Mouse (Mus musculus) MN1 (cell line): Measurements from ENCODE around the gene 4921524J17Rik.

Source experiments
- DNase-seq: peaks from one replicate; pipeline ENCODE4 v3.0.0-alpha.2; 2016; ENCODE audit warnings: low spot score

Gene 4921524J17Rik

DNA sequence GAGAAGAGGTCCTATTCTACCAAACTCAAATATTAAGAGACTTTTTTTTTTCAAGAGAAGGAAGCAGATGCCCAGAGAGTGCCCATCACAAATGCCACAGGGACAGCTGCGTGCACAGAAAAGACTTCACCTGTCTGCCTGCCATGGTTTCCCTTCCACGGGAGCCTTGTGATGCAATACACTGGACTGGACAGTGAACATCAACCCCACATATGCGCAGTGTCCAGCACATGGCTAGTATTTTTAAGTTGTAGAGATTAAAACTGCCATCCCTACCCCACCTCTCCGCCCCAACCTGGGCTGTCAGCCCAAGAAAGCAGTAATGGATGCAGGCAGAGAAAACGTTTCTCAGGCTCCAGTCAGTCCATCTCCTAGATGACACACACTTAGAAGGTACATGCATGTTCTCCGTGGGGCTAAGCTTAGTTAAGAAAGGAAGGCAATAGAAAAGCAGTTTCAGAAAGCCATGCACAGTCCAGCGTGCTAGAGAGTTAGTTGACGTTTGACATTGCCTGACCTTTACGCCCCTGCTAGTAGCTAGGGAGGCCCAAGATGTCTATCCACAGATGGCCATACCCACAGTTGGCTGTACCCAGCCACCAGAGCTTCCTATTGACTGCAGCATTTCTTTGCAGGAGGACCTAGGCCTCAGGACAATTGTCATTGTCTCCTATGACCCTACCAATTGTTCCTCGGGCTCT, 52.4 kb downstream of the 4921524J17Rik start:
- no peak for DNase-seq

DNA sequence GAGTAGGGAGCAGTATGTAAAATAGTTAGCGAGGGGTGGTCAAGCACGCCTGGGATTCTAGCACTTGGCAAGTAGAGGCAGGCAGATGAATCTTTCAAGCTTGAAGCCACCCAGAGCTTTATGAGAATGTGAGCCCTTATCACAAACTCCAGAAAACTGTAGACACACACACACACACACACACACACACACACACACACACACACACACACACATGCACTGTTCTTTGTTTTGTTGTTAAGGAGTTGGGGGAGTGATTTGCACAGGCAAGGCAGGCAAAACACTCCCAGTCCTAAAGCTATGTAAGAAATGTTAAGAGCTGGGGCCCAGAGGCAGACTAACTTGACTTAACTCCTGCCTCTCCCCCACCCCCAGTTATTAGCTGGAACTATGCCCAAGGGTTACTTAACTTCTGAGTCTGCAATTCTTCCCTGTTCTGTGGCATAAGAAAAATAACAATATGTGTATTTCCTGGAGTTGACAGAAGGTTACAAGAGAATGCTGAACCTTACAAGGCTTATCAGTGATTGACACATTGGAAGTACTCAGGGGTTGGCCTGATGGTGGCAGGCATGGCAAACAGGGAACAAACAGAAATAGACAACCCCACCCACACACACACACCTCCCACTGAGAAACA, 53.4 kb downstream of the 4921524J17Rik start:
- no peak for DNase-seq

DNA sequence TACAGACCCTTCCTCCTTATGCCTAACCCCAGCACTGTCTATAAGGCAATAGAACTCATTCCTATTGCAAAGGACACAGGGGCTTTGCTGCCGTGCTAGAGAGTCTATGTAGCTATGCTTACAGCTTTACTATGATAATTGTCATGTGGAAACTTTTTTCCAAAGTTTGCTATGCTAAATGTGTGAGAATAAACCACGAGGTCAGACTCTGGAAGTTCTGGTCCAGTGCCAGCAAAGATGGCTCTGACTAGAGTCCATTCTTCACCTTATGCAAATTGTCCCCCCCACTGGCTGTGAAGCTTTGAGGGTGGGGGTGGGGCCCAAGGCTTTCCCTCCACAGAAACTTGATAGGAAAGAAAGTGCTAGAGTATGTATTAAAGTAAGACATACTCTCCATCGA, 56.1 kb downstream of the 4921524J17Rik start:
- DNase-seq, result no peak

DNA sequence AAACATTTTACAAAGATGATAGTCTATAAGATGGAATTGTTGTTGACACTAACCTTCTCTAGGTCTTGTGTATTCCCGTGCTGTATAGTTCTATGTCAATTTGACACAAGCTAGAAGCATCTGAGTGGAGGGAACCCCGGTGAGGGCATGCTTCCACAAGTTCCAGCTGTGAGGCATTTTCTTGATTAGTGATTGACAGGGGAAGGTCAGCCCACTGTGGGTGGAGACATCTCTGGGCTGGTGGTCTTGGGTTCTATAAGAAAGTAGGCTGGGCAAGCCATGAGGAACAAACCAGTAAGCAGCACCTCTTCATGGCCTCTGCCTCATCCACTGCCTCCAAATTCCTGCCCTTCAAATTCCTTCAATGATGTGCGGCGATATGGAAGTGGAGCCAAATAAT, 58.3 kb downstream of the 4921524J17Rik start:
- no peak for DNase-seq

DNA sequence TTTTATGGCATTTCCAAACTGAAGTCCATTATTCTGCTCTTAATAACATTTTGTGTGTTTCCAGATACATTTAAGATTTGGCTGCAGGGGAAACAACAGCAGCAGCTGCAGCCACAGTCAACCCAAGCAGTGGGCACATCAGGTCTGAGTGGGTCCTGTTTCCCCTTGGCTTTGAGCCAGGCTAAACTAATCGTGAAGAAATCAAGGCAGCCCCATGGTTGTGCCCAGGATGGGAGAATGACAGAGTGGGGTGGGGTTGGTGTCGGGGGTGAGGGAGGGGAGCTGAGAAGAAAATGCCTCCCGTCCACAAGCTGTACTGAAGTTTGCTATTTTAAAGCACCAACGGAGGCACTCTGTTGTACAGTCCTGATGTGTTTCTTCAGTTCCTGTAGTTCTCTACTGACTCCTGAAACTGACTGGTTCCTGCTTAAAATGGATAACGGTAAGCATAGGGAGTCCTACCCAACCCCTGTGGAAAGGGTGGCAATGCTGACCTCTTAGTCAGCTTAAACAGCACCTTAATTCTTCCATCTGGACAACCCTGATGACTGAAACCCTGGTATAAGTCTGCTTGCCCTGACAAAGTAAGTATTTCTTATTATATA, 59.1 kb downstream of the 4921524J17Rik start:
- DNase-seq, result no peak

DNA sequence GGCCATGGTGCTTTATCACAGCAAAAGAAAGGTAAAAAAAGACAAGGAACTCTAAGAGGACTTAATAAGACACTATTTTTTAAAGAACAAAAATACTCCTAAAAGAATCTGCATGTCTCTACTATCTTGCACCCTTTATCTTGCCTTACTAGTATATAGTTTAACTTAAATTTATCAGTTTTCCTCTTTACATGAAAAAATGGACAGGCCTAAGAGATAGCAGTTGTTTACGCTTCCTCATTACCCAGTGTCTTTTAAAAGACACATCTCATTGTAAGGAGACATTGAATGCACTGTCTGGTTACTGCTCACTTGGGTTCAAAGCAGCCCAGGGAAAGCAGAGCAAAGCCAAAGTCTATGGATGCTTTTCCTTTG, 60.2 kb downstream of the 4921524J17Rik start:
- no peak for DNase-seq

DNA sequence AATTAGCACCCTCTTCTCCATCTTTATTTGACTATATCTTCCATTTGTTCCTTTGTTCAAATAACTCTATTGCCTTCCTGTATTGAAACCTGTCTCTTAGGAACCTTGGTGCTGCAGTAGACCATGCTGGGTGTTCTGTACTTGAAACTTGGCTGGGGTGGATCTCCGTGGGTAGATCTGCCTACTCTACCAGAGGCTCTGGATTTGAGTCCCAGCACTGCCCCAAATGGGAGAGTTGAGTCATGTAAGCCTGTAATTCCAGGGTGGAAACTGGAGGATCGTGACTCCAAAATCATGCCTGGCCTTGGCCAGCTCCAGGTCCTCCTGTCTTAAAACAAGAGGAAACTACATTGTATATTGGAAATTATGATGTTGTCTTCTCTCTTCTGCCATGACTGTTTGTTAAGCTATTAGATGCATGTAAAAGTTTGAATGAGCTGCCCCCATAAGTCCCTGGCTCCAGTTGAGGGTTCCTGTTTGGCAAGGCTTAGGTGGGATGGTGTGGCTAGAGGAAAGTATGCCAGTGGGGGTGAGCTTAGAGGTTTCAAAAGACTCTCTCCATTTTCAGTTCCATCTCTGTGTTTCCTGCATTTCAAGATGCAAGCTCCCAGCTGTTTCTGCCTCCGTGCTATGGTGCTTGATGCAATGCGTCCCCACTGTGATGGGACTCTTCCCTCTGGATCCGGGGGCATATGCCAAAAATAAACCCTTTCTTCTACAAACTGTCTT, 60.7 kb downstream of the 4921524J17Rik start:
- no peak for DNase-seq

DNA sequence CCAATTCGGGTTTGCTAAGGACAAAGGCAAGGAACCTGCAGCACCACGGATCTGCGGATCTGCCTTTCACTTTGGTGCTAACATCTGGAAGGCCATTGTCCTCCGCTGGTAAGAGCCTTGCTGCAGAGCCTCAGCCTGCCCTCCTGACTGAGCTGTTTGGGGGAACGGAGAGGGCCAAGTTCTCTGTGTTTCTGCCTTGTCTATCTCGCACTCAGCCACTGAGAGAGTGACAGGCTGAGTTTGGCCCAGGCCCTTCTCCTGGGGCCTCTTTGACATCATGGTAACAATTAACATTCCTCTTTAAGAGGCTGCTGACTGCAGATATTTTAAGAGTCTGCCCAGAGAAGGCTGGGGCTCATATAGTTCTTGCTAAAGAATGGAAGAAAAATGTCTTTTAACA, 67.5 kb downstream of the 4921524J17Rik start:
- no peak for DNase-seq

DNA sequence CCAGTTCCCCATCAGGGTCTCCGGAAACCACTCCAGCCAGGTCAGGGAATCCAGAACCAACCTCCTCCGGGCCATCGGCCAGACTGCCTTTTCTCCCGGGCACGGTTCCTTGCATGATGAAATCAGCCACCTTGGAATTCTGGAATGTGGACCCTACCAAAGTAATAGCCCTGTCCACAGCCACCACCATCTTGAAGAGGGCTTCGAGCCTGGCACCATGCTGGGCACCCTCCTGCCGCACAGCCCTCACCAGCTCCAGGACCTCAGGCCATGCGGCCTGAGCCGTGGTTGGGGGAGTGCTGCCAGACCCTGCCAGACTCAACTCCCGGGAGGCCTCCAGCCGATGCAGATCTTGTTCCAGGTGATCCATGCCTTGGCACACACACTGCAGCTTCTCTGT, 68.0 kb downstream of the 4921524J17Rik start:
- no peak for DNase-seq

DNA sequence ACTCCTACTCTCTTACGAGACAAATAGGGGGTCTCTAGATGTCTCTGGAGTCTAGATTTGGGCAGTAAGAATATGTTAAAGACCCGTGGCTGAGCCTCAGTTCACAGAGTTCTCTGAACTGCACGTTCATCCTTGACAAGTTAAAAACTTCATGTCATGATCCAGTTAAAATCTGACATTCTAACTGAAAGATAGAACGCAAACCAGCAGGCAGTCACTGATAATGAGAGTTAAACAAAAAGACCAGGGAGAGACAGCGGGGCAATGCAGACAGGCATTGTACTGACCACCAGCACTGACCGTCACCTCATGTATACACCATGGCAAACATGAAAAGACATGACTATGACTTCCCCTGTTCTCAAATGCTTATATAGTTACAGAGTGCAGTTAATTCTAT, 69.2 kb downstream of the 4921524J17Rik start:
- DNase-seq, result no peak

DNA sequence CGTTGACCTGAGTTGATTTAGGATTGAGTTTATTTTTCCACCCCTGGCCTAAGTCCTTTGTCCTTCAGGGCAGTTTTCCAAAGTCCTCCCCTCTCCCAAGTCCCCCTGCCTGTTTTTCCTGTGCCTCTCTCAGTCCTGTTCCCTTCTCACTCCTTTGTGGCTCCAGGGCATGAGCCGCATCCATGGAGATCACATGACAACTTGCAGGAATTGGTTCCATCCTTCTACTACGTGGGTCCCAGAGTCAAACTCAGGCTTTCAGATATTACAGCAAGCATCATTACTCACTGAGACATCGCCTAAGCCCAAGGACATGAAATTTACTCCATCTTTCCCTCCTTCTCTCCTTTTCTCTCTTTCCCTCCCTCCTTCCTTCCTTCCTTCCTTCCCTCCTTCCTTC, 70.4 kb downstream of the 4921524J17Rik start:
- no peak for DNase-seq
